Mouse (Mus musculus): ENCODE data around the gene Sirt1. TPM values are rescaled to one million over a fixed set of nuclear protein-coding genes. Genes with fewer than 3 reads are reported as not detected.

Gene Sirt1
- polyA plus RNA-seq, 1 experiment, result 10.0 TPM

- Histone ChIP-seq H3K4me3 (ENCODE audit: control insufficient read depth, insufficient read depth, low read length) (peak overlapping the region; percentile 64), H3K36me3 (ENCODE audit: control insufficient read depth, insufficient read depth, low read length) (peaks cover 9% of the 10 kb centered on the region), H3K4me1 (replicated peaks; ENCODE audit: control insufficient read depth, insufficient read depth, low read length) (peaks cover 10% of the 10 kb centered on the region), H3K27ac (ENCODE audit: control insufficient read depth, insufficient read depth, low read length) (peak overlapping the region; percentile 21; the same call in 1 of the 2 replicates), H3K27me3 (ENCODE audit: control insufficient read depth, insufficient read depth, low read length) (no peaks in the 10 kb centered on the region)
- peak; percentile 86 for DNase-seq
- TF ChIP-seq POLR2A (IDR thresholded peaks at IDR 0.05; ENCODE audit: control insufficient read depth, extremely low read depth, insufficient read depth, low read length, poor library complexity) (peak; percentile 96), CTCF (IDR thresholded peaks at IDR 0.05; ENCODE audit: borderline replicate concordance, control insufficient read depth, extremely low read depth, insufficient read depth, low read length, poor library complexity) (no peak)
- WGBS, result 4% methylated on average over 62 of the region's 74 CpGs
Observed at GRCm38 (mm10) chr10:63338914-63339643, 42.4 kb downstream of the Sirt1 start.

- Histone ChIP-seq H3K27me3 (ENCODE audit: control insufficient read depth, insufficient read depth, low read length) (no peaks in the 10 kb centered on the region), H3K4me3 (ENCODE audit: control insufficient read depth, insufficient read depth, low read length) (peak overlapping the region; percentile 64), H3K36me3 (ENCODE audit: control insufficient read depth, insufficient read depth, low read length) (peaks cover 18% of the 10 kb centered on the region), H3K4me1 (replicated peaks; ENCODE audit: control insufficient read depth, insufficient read depth, low read length) (peaks cover 10% of the 10 kb centered on the region), H3K27ac (ENCODE audit: control insufficient read depth, insufficient read depth, low read length) (no peak overlapping the region)
- peak; percentile 56 for DNase-seq
- WGBS, result 2% methylated on average over 99 of the region's 113 CpGs
- TF ChIP-seq CTCF (IDR thresholded peaks at IDR 0.05; ENCODE audit: borderline replicate concordance, control insufficient read depth, extremely low read depth, insufficient read depth, low read length, poor library complexity), result no peak
- no peak; the same call in 1 of the 2 replicates for TF ChIP-seq POLR2A (IDR thresholded peaks at IDR 0.05; ENCODE audit: control insufficient read depth, extremely low read depth, insufficient read depth, low read length, poor library complexity)
Observed at GRCm38 (mm10) chr10:63337951-63338836, 43.3 kb downstream of the Sirt1 start.

GRCm38 (mm10) chr10:63337326-63337725 lies 44.2 kb downstream of the Sirt1 start:
- H3K27me3 ChIP-seq (ENCODE audit: control insufficient read depth, insufficient read depth, low read length), result no peaks in the 10 kb centered on the region
- TF ChIP-seq CTCF (IDR thresholded peaks at IDR 0.05; ENCODE audit: borderline replicate concordance, control insufficient read depth, extremely low read depth, insufficient read depth, low read length, poor library complexity) (no peak), POLR2A (IDR thresholded peaks at IDR 0.05; ENCODE audit: control insufficient read depth, extremely low read depth, insufficient read depth, low read length, poor library complexity) (no peak)
- 29% methylated on average over 5 of the region's 5 CpGs for WGBS
- DNase-seq, result no peak
- H3K36me3 ChIP-seq (ENCODE audit: control insufficient read depth, insufficient read depth, low read length), result peaks cover 21% of the 10 kb centered on the region
- H3K27ac ChIP-seq (ENCODE audit: control insufficient read depth, insufficient read depth, low read length), result no peak overlapping the region
- no peak overlapping the region for H3K4me3 ChIP-seq (ENCODE audit: control insufficient read depth, insufficient read depth, low read length)
- peaks cover 10% of the 10 kb centered on the region for H3K4me1 ChIP-seq (replicated peaks; ENCODE audit: control insufficient read depth, insufficient read depth, low read length)

- 92% methylated on average over 13 of the region's 13 CpGs for WGBS
- no peaks in the 10 kb centered on the region for H3K27me3 ChIP-seq (ENCODE audit: control insufficient read depth, insufficient read depth, low read length)
- H3K27ac ChIP-seq (ENCODE audit: control insufficient read depth, insufficient read depth, low read length), result no peak overlapping the region
- peaks cover 10% of the 10 kb centered on the region for H3K4me1 ChIP-seq (replicated peaks; ENCODE audit: control insufficient read depth, insufficient read depth, low read length)
- DNase-seq, result no peak
- no peak for TF ChIP-seq POLR2A (IDR thresholded peaks at IDR 0.05; ENCODE audit: control insufficient read depth, extremely low read depth, insufficient read depth, low read length, poor library complexity)
- TF ChIP-seq CTCF (IDR thresholded peaks at IDR 0.05; ENCODE audit: borderline replicate concordance, control insufficient read depth, extremely low read depth, insufficient read depth, low read length, poor library complexity), result no peak
- no peak overlapping the region for H3K4me3 ChIP-seq (ENCODE audit: control insufficient read depth, insufficient read depth, low read length)
- peaks cover 21% of the 10 kb centered on the region for H3K36me3 ChIP-seq (ENCODE audit: control insufficient read depth, insufficient read depth, low read length)
Observed at GRCm38 (mm10) chr10:63336901-63337300, 44.6 kb downstream of the Sirt1 start.

- Histone ChIP-seq H3K4me3 (ENCODE audit: control insufficient read depth, insufficient read depth, low read length) (no peak overlapping the region), H3K36me3 (ENCODE audit: control insufficient read depth, insufficient read depth, low read length) (peaks cover 81% of the 10 kb centered on the region), H3K27me3 (ENCODE audit: control insufficient read depth, insufficient read depth, low read length) (no peaks in the 10 kb centered on the region), H3K27ac (ENCODE audit: control insufficient read depth, insufficient read depth, low read length) (no peak overlapping the region), H3K4me1 (replicated peaks; ENCODE audit: control insufficient read depth, insufficient read depth, low read length) (no peaks in the 10 kb centered on the region)
- TF ChIP-seq CTCF (IDR thresholded peaks at IDR 0.05; ENCODE audit: borderline replicate concordance, control insufficient read depth, extremely low read depth, insufficient read depth, low read length, poor library complexity), result no peak
- TF ChIP-seq POLR2A (IDR thresholded peaks at IDR 0.05; ENCODE audit: control insufficient read depth, extremely low read depth, insufficient read depth, low read length, poor library complexity), result no peak
- DNase-seq, result no peak
- 93% methylated on average over 1 of the region's 1 CpGs for WGBS
Observed at GRCm38 (mm10) chr10:63327091-63327490, 54.4 kb downstream of the Sirt1 start.

GRCm38 (mm10) chr10:63313726-63314125 lies 67.8 kb downstream of the Sirt1 start:
- 97% methylated on average over 1 of the region's 1 CpGs for WGBS
- H3K36me3 ChIP-seq (ENCODE audit: control insufficient read depth, insufficient read depth, low read length), result peaks cover 58% of the 10 kb centered on the region
- no peak overlapping the region for H3K4me3 ChIP-seq (ENCODE audit: control insufficient read depth, insufficient read depth, low read length)
- DNase-seq, result no peak
- H3K4me1 ChIP-seq (replicated peaks; ENCODE audit: control insufficient read depth, insufficient read depth, low read length), result no peaks in the 10 kb centered on the region
- TF ChIP-seq CTCF (IDR thresholded peaks at IDR 0.05; ENCODE audit: borderline replicate concordance, control insufficient read depth, extremely low read depth, insufficient read depth, low read length, poor library complexity) (no peak), POLR2A (IDR thresholded peaks at IDR 0.05; ENCODE audit: control insufficient read depth, extremely low read depth, insufficient read depth, low read length, poor library complexity) (no peak)
- H3K27ac ChIP-seq (ENCODE audit: control insufficient read depth, insufficient read depth, low read length), result no peak overlapping the region
- no peaks in the 10 kb centered on the region for H3K27me3 ChIP-seq (ENCODE audit: control insufficient read depth, insufficient read depth, low read length)

Measured in thymus, adult 2 months (tissue).